Mouse (Mus musculus) lung, postnatal 0 days (tissue): ENCODE results near the gene Mcemp1.

ENCODE experiments used
- CTCF ChIP-seq: IDR thresholded peaks from 2 replicates; pipeline ENCODE4 v1.5.1; 2016; ENCODE audit warnings: antibody characterized with exemption, mild to moderate bottlenecking
- EP300 ChIP-seq: IDR thresholded peaks from 2 replicates; pipeline ENCODE4 v1.6.1; 2016; ENCODE audit warnings: antibody characterized with exemption, mild to moderate bottlenecking, control low read depth

GRCm38 (mm10) chr8:3622119-3622518 lies 43.4 kb upstream of the Mcemp1 start:
- TF ChIP-seq CTCF (no peak), EP300 (no peak)
